Mouse (Mus musculus): ENCODE results near the gene Agtpbp1.

Gene Agtpbp1

GRCm38 (mm10) chr13:59453582-59453981 is 131.4 kb downstream of the Agtpbp1 start:
- TF ChIP-seq GATA4 (IDR thresholded peaks at IDR 0.05; ENCODE audit: insufficient replicate concordance, low read length): no peak

GRCm38 (mm10) chr13:59453045-59453444 is 132.0 kb downstream of the Agtpbp1 start:
- TF ChIP-seq GATA4 (IDR thresholded peaks at IDR 0.05; ENCODE audit: insufficient replicate concordance, low read length): no peak

- no peak for TF ChIP-seq GATA4 (IDR thresholded peaks at IDR 0.05; ENCODE audit: insufficient replicate concordance, low read length)
Measured at GRCm38 (mm10) chr13:59450840-59451239, 134.2 kb downstream of the Agtpbp1 start.

GRCm38 (mm10) chr13:59447130-59447529 is 137.9 kb downstream of the Agtpbp1 start:
- TF ChIP-seq GATA4 (IDR thresholded peaks at IDR 0.05; ENCODE audit: insufficient replicate concordance, low read length): no peak

GRCm38 (mm10) chr13:59445179-59445578 is 139.8 kb downstream of the Agtpbp1 start:
- no peak for TF ChIP-seq GATA4 (IDR thresholded peaks at IDR 0.05; ENCODE audit: insufficient replicate concordance, low read length)

GRCm38 (mm10) chr13:59444371-59444770 is 140.7 kb downstream of the Agtpbp1 start:
- TF ChIP-seq GATA4 (IDR thresholded peaks at IDR 0.05; ENCODE audit: insufficient replicate concordance, low read length): no peak

- TF ChIP-seq GATA4 (IDR thresholded peaks at IDR 0.05; ENCODE audit: insufficient replicate concordance, low read length): no peak
Measured at GRCm38 (mm10) chr13:59439683-59440082, 145.3 kb downstream of the Agtpbp1 start.

- TF ChIP-seq GATA4 (IDR thresholded peaks at IDR 0.05; ENCODE audit: insufficient replicate concordance, low read length): no peak
Measured at GRCm38 (mm10) chr13:59434554-59434953, 150.5 kb downstream of the Agtpbp1 start.

GRCm38 (mm10) chr13:59431124-59431864 is 153.7 kb downstream of the Agtpbp1 start:
- no peak for TF ChIP-seq GATA4 (IDR thresholded peaks at IDR 0.05; ENCODE audit: insufficient replicate concordance, low read length)

GRCm38 (mm10) chr13:59429369-59429768 is 155.7 kb downstream of the Agtpbp1 start:
- no peak for TF ChIP-seq GATA4 (IDR thresholded peaks at IDR 0.05; ENCODE audit: insufficient replicate concordance, low read length)

- TF ChIP-seq GATA4 (IDR thresholded peaks at IDR 0.05; ENCODE audit: insufficient replicate concordance, low read length): no peak
Measured at GRCm38 (mm10) chr13:59423871-59424270, 161.2 kb downstream of the Agtpbp1 start.

GRCm38 (mm10) chr13:59416530-59417230 is 168.3 kb downstream of the Agtpbp1 start:
- no peak for TF ChIP-seq GATA4 (IDR thresholded peaks at IDR 0.05; ENCODE audit: insufficient replicate concordance, low read length)

GRCm38 (mm10) chr13:59413885-59414284 is 171.1 kb downstream of the Agtpbp1 start:
- no peak for TF ChIP-seq GATA4 (IDR thresholded peaks at IDR 0.05; ENCODE audit: insufficient replicate concordance, low read length)

GRCm38 (mm10) chr13:59412672-59413071 is 172.4 kb downstream of the Agtpbp1 start:
- no peak for TF ChIP-seq GATA4 (IDR thresholded peaks at IDR 0.05; ENCODE audit: insufficient replicate concordance, low read length)

- TF ChIP-seq GATA4 (IDR thresholded peaks at IDR 0.05; ENCODE audit: insufficient replicate concordance, low read length): peak; percentile 72; the same call in 1 of the 2 replicates
Measured at GRCm38 (mm10) chr13:59407182-59407581, 177.8 kb downstream of the Agtpbp1 start.

GRCm38 (mm10) chr13:59402026-59402775 is 182.8 kb downstream of the Agtpbp1 start:
- TF ChIP-seq GATA4 (IDR thresholded peaks at IDR 0.05; ENCODE audit: insufficient replicate concordance, low read length): no peak
